In genomic region chr17:29023346-29023745, GRCm38 (mm10) we compare ENCODE assay signal across 35 mouse cellular contexts.
"Had no signal": no experiment of that assay in that cellular context is flagged by ENCODE, and none has a peak within 500 bp of the region (broad histone marks: within the 10 kb centered on the region; RNA-seq: fewer than 3 reads in every experiment).

No protein-coding gene starts in this region.

- H3K36me3 ChIP-seq: heart, embryonic 12.5 days; heart, embryonic 13.5 days; heart, embryonic 15.5 days; hindbrain, embryonic 10.5 days; hindbrain, embryonic 12.5 days; hindbrain, embryonic 13.5 days; hindbrain, embryonic 15.5 days; intestine, embryonic 15.5 days; kidney, embryonic 15.5 days had no signal

- DNase-seq: heart, postnatal 10 days; heart, postnatal 14 days; heart, postnatal 36 days; heart, postnatal 4 days; kidney, adult 11 months; kidney, adult 18-20 months; kidney, adult 2 months; kidney, adult 8-10 months; kidney, adult 9 months; kidney, postnatal 10 days; kidney, postnatal 14 days; kidney, postnatal 25 days; kidney, postnatal 36 days; kidney, postnatal 4 days; layer of hippocampus, adult 9-11 months; layer of hippocampus, postnatal 36 days had no signal

- H3K9ac ChIP-seq: heart, embryonic 12.5 days; heart, embryonic 15.5 days; hindbrain, embryonic 12.5 days; hindbrain, embryonic 13.5 days; hindbrain, embryonic 14.5 days; hindbrain, embryonic 15.5 days; intestine, embryonic 15.5 days; kidney, embryonic 15.5 days had no signal

- H3K27ac ChIP-seq: heart, embryonic 13.5 days; heart, embryonic 15.5 days; hindbrain, embryonic 10.5 days; hindbrain, embryonic 12.5 days; hindbrain, embryonic 13.5 days; hindbrain, embryonic 14.5 days; hindbrain, embryonic 15.5 days; hindbrain, postnatal 0 days; intestine, embryonic 15.5 days; kidney, postnatal 0 days; layer of hippocampus, adult 2 months; left cerebral cortex, adult 2 months had no signal

- ATAC-seq: hindbrain, embryonic 16.5 days; hindbrain, postnatal 0 days; inflammation-experienced regulatory T-cells, adult 6 months; intestine, embryonic 15.5 days; intestine, embryonic 16.5 days; intestine, postnatal 0 days had no signal

- H3K4me2 ChIP-seq: heart, embryonic 11.5 days; heart, embryonic 12.5 days; heart, embryonic 13.5 days; heart, embryonic 15.5 days; hindbrain, embryonic 12.5 days; hindbrain, embryonic 13.5 days; hindbrain, embryonic 14.5 days; hindbrain, embryonic 15.5 days; intestine, embryonic 15.5 days; kidney, embryonic 15.5 days had no signal

- H3K4me3 ChIP-seq: heart, embryonic 12.5 days; heart, embryonic 13.5 days; heart, embryonic 15.5 days; hindbrain, embryonic 10.5 days; hindbrain, embryonic 12.5 days; hindbrain, embryonic 13.5 days; hindbrain, embryonic 15.5 days; intestine, embryonic 15.5 days; kidney, embryonic 15.5 days; layer of hippocampus, adult 2 months; left cerebral cortex, adult 2 months had no signal

- H3K27me3 ChIP-seq: heart, embryonic 12.5 days; heart, embryonic 13.5 days; heart, embryonic 15.5 days; hindbrain, embryonic 15.5 days; intestine, embryonic 15.5 days; kidney, embryonic 15.5 days had no signal

- H3K9me3 ChIP-seq: heart, embryonic 12.5 days; heart, embryonic 13.5 days; heart, embryonic 15.5 days; hindbrain, embryonic 10.5 days; hindbrain, embryonic 12.5 days; hindbrain, embryonic 13.5 days; hindbrain, embryonic 15.5 days; intestine, embryonic 15.5 days; kidney, embryonic 15.5 days had no signal
